In genomic region chr9:34809993-34810513, GRCm38 (mm10) we compare ENCODE assay signal across 16 mouse cellular contexts.
DNase-seq lines count a peak whose midpoint lies in the region; ATAC-seq lines count a peak whose summit lies in the region.
"Had no signal": no experiment of that assay in that cellular context is flagged by ENCODE, and none has a peak within 500 bp of the region (broad histone marks: within the 10 kb centered on the region; RNA-seq: fewer than 3 reads in every experiment).

No protein-coding gene starts in this region.

- H3K36me3 ChIP-seq in hindbrain, embryonic 12.5 days, result no peaks in the 10 kb centered on the region
- no peaks in the 10 kb centered on the region for H3K36me3 ChIP-seq in liver, embryonic 12.5 days
- H3K36me3 ChIP-seq: heart, embryonic 15.5 days; liver, embryonic 15.5 days; midbrain, embryonic 12.5 days had no signal

- H3K4me2 ChIP-seq in hindbrain, embryonic 12.5 days (replicated peaks), result no peak overlapping the region
- H3K4me2 ChIP-seq in liver, embryonic 12.5 days, result no peak overlapping the region
- H3K4me2 ChIP-seq: heart, embryonic 15.5 days; liver, embryonic 15.5 days; midbrain, embryonic 12.5 days had no signal

- H3K27me3 ChIP-seq in hindbrain, embryonic 12.5 days, result no peaks in the 10 kb centered on the region
- H3K27me3 ChIP-seq in liver, embryonic 12.5 days (replicated peaks), result no peaks in the 10 kb centered on the region
- H3K27me3 ChIP-seq: heart, embryonic 15.5 days; liver, embryonic 15.5 days; midbrain, embryonic 12.5 days had no signal

- no peak overlapping the region for H3K4me3 ChIP-seq in hindbrain, embryonic 12.5 days
- H3K4me3 ChIP-seq in liver, embryonic 12.5 days, result no peak overlapping the region
- H3K4me3 ChIP-seq: erythroblast, embryonic 14.5 days; heart, embryonic 15.5 days; liver, embryonic 15.5 days; midbrain, embryonic 12.5 days had no signal

- 56% methylated on average over 5 of the region's 5 CpGs for WGBS in hindbrain, embryonic 12.5 days
- 44% methylated on average over 5 of the region's 5 CpGs for WGBS in liver, embryonic 12.5 days (ENCODE audit: insufficient replicate concordance)

- peaks cover 4% of the 10 kb centered on the region; the same call in 1 of the 2 replicates for H3K4me1 ChIP-seq in hindbrain, embryonic 12.5 days
- H3K4me1 ChIP-seq in liver, embryonic 12.5 days, result no peaks in the 10 kb centered on the region
- H3K4me1 ChIP-seq: heart, embryonic 15.5 days; liver, embryonic 15.5 days; midbrain, embryonic 12.5 days had no signal

- H3K27ac ChIP-seq in hindbrain, embryonic 12.5 days, result 0 out of 2 replicates have a peak overlapping the region, but pooled peaks have one; percentile 35
- no peak overlapping the region for H3K27ac ChIP-seq in liver, embryonic 12.5 days
- H3K27ac ChIP-seq: heart, embryonic 15.5 days; liver, embryonic 15.5 days; midbrain, embryonic 12.5 days had no signal

- H3K9me3 ChIP-seq in hindbrain, embryonic 12.5 days (replicated peaks), result no peaks in the 10 kb centered on the region
- H3K9me3 ChIP-seq in liver, embryonic 12.5 days (replicated peaks), result no peaks in the 10 kb centered on the region
- H3K9me3 ChIP-seq: heart, embryonic 15.5 days; liver, embryonic 15.5 days; midbrain, embryonic 12.5 days had no signal

- H3K9ac ChIP-seq in hindbrain, embryonic 12.5 days, result no peak overlapping the region
- no peak overlapping the region for H3K9ac ChIP-seq in liver, embryonic 12.5 days
- H3K9ac ChIP-seq: heart, embryonic 15.5 days; liver, embryonic 15.5 days; midbrain, embryonic 12.5 days had no signal

- DNase-seq in cerebellum, postnatal 4 days (ENCODE audit: low spot score in 2 of 2), result no peak
- DNase-seq in brain, adult 2 months (ENCODE audit: low read depth, low spot score), result peak; percentile 83
- DNase-seq in layer of hippocampus, postnatal 36 days, result peak; percentile 21 to 30
- no peak for DNase-seq in urinary bladder, postnatal 25 days (ENCODE audit: low spot score)
- DNase-seq: heart, adult 11 months; kidney, adult 9 months; right cerebral cortex, postnatal 25 days had no signal

- peak; percentile 81 for ATAC-seq in cerebellum, adult (ENCODE audit: insufficient number of reproducible peaks, low FRiP score, low TSS enrichment)
- ATAC-seq in hindbrain, embryonic 12.5 days (ENCODE audit: low FRiP score), result 0 out of 2 replicates have a peak, but pooled peaks have one; percentile 35
- ATAC-seq in erythroblast, adult 5-6 weeks (replicated peaks; ENCODE audit: low FRiP score, poor library complexity, severe bottlenecking), result no peak
- no peak for ATAC-seq in liver, embryonic 12.5 days
- ATAC-seq: forebrain, embryonic 16.5 days had no signal

Comparison
In these comparisons a context has a peak if more than half of its experiments do, and no peak if none do; other contexts are left out.
1. ATAC-seq: peak in cerebellum, adult (single experiment) and hindbrain, embryonic 12.5 days (single experiment); none in erythroblast, adult 5-6 weeks (single experiment) and liver, embryonic 12.5 days (single experiment).
2. DNase-seq: peak in brain, adult 2 months (single experiment) and layer of hippocampus, postnatal 36 days (2 of 2); none in cerebellum, postnatal 4 days (0 of 2) and urinary bladder, postnatal 25 days (single experiment).